Mouse (Mus musculus): Measurements from ENCODE around the gene Fam20a. TPM values are rescaled to one million over a fixed set of nuclear protein-coding genes. Genes with fewer than 3 reads are reported as not detected.

Gene Fam20a
- polyA plus RNA-seq, 1 experiment from 2014 or later, result 2.3 TPM

DNA sequence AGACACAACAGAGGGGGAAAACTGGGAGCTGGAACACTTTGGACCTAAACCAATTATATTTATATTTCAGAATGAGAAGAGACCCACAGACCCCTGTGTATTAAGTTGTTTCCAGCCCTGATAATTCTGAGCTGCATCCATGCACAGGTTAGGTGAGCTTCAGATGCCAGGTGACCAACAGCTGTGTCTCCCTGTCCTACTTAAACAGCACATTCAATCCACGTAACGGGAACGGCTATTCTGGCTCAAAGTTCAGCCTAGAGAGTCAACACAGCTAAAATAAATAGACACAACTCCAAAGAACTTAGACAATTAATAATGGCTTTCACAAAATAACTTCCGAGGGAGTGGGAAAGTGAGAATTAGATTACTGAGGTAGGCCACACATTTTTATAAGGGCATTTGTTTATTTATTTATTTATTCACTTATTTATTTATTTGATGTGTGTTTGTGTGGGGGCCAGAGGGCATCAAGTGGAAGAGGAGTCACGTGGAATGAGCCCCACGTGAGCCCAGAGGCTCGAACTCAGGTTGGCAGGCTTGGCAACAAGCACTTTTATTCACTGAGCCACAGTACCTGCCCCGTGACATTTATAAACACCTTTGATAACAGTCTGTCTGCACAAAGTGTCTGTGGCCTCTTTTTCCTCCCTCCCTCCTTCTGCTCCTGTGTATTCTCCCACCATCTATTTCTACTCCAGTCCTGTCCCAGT lies 10.8 kb upstream of the Fam20a start:
- H3K4me3 ChIP-seq (replicated peaks), result no peak overlapping the region
- H3K36me3 ChIP-seq, result no peaks in the 10 kb centered on the region
- no peak for ATAC-seq
- H3K27me3 ChIP-seq (replicated peaks), result no peaks in the 10 kb centered on the region
- no peak overlapping the region for H3K27ac ChIP-seq
- whole genome bisulfite sequencing, result 51% methylated on average over 8 of the region's 8 CpGs
- H3K9ac ChIP-seq, result no peak overlapping the region
- H3K9me3 ChIP-seq, result no peaks in the 10 kb centered on the region
- H3K4me1 ChIP-seq (replicated peaks), result no peaks in the 10 kb centered on the region
- H3K4me2 ChIP-seq (replicated peaks), result no peak overlapping the region

DNA sequence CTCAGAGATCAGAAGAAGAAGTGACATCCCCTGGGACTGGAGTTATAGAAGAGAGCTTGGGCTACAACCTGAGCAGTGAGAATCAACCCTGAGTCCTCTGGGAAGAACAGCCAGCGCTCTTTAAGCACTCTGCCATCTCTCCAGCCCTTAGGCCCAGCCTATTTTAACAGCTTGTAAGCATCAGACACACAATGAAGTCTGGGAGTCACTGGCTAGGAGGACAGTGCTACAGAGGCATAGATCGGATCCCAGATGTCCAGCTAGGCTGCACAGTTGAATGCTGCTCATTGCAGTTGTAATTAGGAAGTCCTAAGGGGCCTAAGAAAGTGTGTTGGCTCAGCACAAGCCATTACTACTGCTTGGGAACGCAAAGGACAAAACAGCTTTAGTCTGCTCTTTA lies 6.3 kb upstream of the Fam20a start:
- ATAC-seq, result no peak

DNA sequence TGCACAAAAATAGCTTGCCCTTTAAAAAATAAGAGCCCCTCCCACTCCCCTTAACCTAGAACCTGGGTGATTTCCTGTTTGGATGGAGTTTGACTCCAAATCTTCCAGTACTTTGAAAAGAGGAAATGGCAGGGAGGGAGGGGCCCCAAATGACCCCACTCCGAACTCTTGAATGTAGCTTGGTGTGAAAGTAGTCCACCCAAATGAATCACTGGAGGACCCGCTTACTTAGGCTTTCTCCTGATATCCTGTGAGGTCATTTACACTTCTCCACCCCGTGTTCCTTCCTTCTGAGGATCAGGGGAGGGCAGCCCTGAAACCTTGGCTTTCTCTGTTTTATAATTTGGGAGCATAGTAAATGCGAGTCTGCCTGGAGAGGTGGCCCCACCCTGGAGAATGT lies 632 bp upstream of the Fam20a start:
- H3K9me3 ChIP-seq, result no peaks in the 10 kb centered on the region
- no peak overlapping the region; the same call in 1 of the 2 replicates for H3K4me3 ChIP-seq (replicated peaks)
- H3K27ac ChIP-seq, result no peak overlapping the region; the same call in 1 of the 2 replicates
- no peaks in the 10 kb centered on the region for H3K27me3 ChIP-seq (replicated peaks)
- H3K4me1 ChIP-seq (replicated peaks), result peaks cover 25% of the 10 kb centered on the region
- ATAC-seq, result no peak
- no peak overlapping the region for H3K9ac ChIP-seq
- 42% methylated on average over 4 of the region's 4 CpGs for WGBS
- no peaks in the 10 kb centered on the region for H3K36me3 ChIP-seq
- peak overlapping the region; percentile 97 for H3K4me2 ChIP-seq (replicated peaks)

More for the DNA sequence above, 6.3 kb upstream of the Fam20a start:
- H3K27ac ChIP-seq, result no peak overlapping the region
- no peaks in the 10 kb centered on the region for H3K9me3 ChIP-seq
- no peak overlapping the region for H3K4me3 ChIP-seq (replicated peaks)
- H3K4me2 ChIP-seq (replicated peaks), result no peak overlapping the region
- H3K27me3 ChIP-seq (replicated peaks), result no peaks in the 10 kb centered on the region
- WGBS, result 77% methylated on average over 3 of the region's 3 CpGs
- no peaks in the 10 kb centered on the region for H3K36me3 ChIP-seq
- no peaks in the 10 kb centered on the region for H3K4me1 ChIP-seq (replicated peaks)
- no peak overlapping the region for H3K9ac ChIP-seq

DNA sequence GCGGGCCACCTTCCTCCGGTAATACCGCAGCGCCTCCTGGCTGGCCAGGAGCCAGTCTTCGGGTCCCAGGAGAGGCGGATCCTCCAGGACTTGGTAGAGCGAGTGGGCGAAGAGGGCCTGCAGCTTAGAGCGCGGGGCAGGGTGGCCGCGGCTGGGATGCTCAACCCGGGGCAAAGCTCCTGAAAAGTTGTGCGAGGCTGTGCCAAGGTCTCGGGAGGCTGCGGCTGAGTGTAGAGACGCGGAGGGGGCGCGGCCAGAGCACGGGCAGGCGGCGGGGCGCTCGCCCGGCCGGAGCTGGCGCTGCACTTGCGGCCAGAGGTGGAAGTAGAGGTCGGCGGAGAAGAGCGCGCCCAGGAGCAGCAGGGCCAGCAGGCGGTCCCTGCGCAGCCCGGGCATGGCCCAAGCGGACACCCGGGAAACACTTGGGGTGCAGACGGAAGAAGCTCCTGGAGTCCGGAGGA lies 729 bp downstream of the Fam20a start:
- Histone ChIP-seq H3K9ac (peak overlapping the region; percentile 46), H3K4me1 (replicated peaks) (peaks cover 25% of the 10 kb centered on the region), H3K9me3 (no peaks in the 10 kb centered on the region), H3K27ac (0 out of 2 replicates have a peak overlapping the region, but pooled peaks have one; percentile 17), H3K27me3 (replicated peaks) (no peaks in the 10 kb centered on the region), H3K36me3 (no peaks in the 10 kb centered on the region), H3K4me2 (replicated peaks) (peak overlapping the region; percentile 97), H3K4me3 (replicated peaks) (peak overlapping the region; percentile 44)
- peak; percentile 82 for ATAC-seq
- 1% methylated on average over 40 of the region's 40 CpGs for WGBS

DNA sequence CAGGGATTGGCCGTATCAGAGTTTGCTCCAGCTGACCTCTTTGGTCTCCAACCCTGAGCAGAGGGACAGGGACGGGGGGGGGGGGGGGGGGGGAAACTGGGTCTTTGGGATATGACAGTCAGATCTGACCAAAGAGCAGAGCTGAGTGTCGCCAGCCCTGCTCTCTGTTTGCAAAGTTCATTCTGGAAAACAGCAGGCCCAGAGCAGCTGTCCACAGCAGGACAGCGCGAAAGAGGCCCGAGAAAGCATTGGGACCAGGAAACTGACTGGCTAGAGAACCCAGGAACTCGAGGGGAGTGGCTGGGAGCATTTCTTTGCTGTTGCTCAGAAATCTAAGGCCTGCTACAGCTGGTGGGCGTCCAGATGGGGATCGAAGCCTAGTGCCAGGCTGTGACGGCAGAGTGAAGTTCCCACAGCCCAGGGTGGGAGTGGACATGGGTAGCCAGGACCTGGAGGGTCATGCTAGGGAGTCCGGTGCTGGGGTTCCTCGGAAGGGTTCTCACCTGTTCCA lies 1.2 kb downstream of the Fam20a start:
- Histone ChIP-seq H3K9ac (peak overlapping the region; percentile 46), H3K4me1 (replicated peaks) (peaks cover 25% of the 10 kb centered on the region), H3K27me3 (replicated peaks) (no peaks in the 10 kb centered on the region), H3K4me3 (replicated peaks) (peak overlapping the region; percentile 44), H3K9me3 (no peaks in the 10 kb centered on the region), H3K27ac (0 out of 2 replicates have a peak overlapping the region, but pooled peaks have one; percentile 17), H3K4me2 (replicated peaks) (peak overlapping the region; percentile 97), H3K36me3 (no peaks in the 10 kb centered on the region)
- ATAC-seq, result peak; percentile 57
- WGBS, result 14% methylated on average over 12 of the region's 12 CpGs

DNA sequence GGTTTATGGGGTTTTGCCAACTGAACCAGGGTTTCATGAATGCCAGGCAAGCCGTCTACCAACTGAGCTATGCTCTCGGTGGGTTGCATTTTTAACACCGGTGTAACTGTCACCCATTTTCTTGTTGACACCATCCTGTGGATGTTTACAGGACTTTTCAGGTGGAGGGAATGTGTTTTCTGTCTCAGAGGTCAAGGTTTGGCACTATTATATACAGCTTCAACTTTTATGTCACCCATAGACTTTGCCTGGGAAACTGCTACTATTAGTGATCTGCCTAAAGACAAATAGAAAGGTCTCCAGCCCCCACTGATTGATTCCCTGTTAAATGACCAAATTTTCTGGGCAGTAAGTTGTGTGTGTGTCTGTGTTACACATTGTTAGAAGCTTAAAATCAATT lies 2.7 kb downstream of the Fam20a start:
- 82% methylated on average over 3 of the region's 3 CpGs for WGBS

DNA sequence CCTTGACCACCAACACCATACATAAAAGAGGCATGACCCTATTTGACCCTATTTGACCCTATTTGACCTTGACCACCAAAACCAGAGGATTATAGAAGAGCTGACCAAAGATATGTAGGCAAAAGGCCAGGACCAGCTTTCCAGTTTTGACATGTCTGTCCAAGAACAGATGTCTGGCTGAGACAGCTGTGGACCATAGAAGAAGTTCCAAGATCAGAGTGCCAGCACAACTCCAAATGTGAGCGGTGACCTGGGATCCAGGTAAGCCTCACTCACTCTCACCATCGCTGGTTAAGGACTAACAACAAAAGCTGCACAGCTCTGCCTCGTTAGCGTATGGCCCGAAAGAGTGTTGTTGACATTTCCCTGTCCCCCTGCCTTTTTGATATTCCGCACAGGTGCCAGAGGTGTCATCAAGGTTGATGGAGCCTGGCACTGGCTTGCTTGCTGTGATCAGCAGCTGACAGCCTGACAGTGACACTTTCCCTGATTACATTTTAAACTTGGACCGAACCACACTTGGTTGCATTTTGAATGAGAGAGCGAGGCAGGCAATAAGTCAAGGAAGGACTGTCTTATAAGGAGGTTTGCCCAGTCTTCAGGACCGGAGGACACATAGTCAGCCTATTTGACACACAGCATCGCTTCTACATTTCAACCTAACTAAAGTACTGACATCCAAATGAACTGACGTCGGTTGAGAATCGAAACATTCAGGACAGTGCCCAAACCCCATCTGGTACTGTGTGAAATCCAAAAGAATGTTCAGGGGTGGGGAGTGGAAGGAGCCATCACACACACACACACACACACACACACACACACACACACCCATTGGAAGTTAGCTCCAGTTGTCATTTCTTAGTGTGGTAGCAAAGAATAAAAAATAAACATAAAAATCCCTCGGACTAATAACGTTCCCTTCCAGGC lies 3.8 kb downstream of the Fam20a start:
- no peak overlapping the region for H3K27ac ChIP-seq
- no peaks in the 10 kb centered on the region for H3K9me3 ChIP-seq
- H3K4me2 ChIP-seq (replicated peaks), result no peak overlapping the region
- no peaks in the 10 kb centered on the region for H3K27me3 ChIP-seq (replicated peaks)
- H3K9ac ChIP-seq, result no peak overlapping the region
- H3K4me1 ChIP-seq (replicated peaks), result peaks cover 25% of the 10 kb centered on the region
- 88% methylated on average over 15 of the region's 15 CpGs for WGBS
- no peak overlapping the region for H3K4me3 ChIP-seq (replicated peaks)
- no peaks in the 10 kb centered on the region for H3K36me3 ChIP-seq
- no peak for ATAC-seq

More for the DNA sequence above, 2.7 kb downstream of the Fam20a start:
- H3K27ac ChIP-seq, result no peak overlapping the region
- H3K4me2 ChIP-seq (replicated peaks), result no peak overlapping the region
- no peak overlapping the region for H3K4me3 ChIP-seq (replicated peaks)
- peaks cover 25% of the 10 kb centered on the region for H3K4me1 ChIP-seq (replicated peaks)
- H3K27me3 ChIP-seq (replicated peaks), result no peaks in the 10 kb centered on the region
- H3K9ac ChIP-seq, result no peak overlapping the region
- no peaks in the 10 kb centered on the region for H3K9me3 ChIP-seq
- H3K36me3 ChIP-seq, result no peaks in the 10 kb centered on the region
- ATAC-seq, result no peak

DNA sequence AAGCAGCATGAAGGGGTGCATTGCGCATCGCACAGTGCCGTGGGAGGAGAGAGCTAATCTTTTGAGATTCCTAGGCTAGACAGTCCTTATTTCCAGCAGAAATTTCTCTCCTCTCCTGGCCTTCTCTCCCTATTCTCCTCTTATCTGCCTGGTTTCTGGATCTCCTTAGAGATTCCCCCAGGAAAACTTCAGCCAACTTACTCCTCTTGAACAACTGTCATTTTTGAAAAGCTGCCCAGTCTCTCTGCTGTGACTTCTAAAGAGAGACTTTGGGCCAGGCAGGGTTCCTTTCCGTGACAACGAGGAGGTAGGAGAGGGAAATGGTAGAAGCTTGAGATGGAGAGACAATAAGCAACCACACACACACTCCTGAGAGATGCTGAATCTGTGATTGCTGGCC lies 4.6 kb downstream of the Fam20a start:
- Histone ChIP-seq H3K36me3 (no peaks in the 10 kb centered on the region), H3K9me3 (no peaks in the 10 kb centered on the region), H3K4me2 (replicated peaks) (no peak overlapping the region), H3K27me3 (replicated peaks) (no peaks in the 10 kb centered on the region), H3K27ac (no peak overlapping the region), H3K9ac (no peak overlapping the region), H3K4me1 (replicated peaks) (peaks cover 19% of the 10 kb centered on the region), H3K4me3 (replicated peaks) (no peak overlapping the region)
- ATAC-seq, result no peak
- 82% methylated on average over 5 of the region's 5 CpGs for WGBS

DNA sequence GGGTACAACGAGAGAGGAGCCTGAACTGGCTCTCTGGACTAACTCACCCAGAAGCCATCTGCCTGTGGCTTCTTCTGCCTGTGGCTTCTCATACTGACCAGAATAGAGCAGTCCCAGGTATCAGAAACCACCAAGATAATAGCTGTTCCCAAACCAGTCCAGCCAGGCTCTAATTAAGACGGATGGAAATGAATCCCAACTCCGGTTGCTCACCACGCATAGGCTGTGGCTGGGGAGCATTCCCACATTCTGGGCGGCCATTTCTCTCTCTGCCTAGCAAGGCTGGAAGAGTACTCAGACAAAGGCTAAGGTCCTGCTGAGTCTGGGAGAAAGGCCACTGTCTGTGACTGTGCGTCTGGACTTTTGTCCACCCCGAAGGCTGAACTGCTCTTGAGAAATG lies 5.1 kb downstream of the Fam20a start:
- no peak overlapping the region for H3K9ac ChIP-seq
- 80% methylated on average over 7 of the region's 7 CpGs for WGBS
- ATAC-seq, result no peak
- no peak overlapping the region for H3K27ac ChIP-seq
- no peak overlapping the region for H3K4me3 ChIP-seq (replicated peaks)
- no peaks in the 10 kb centered on the region for H3K9me3 ChIP-seq
- peaks cover 15% of the 10 kb centered on the region for H3K4me1 ChIP-seq (replicated peaks)
- no peaks in the 10 kb centered on the region for H3K27me3 ChIP-seq (replicated peaks)
- no peaks in the 10 kb centered on the region for H3K36me3 ChIP-seq
- no peak overlapping the region for H3K4me2 ChIP-seq (replicated peaks)

DNA sequence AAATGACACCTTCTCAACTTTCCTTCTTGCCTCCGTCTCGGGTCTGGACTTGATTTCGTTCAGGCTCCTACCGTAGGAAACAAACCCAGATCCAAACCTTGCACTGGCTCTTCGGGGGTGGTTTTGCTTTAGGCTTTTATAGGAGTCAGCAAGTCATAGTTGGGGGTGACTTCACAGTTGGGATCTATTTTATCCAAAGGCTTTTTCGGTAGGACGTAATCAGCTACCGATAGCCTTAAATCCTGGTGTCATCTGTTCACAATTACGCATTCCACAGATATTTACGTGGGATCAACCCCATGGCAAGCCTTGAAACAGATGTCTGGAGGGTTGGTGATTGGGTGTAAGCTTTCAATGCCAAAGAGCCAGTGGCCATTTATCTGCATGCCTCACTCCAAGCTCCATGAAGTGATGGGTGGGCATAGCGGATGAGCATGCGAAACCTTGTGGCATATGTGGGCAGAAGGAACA lies 6.7 kb downstream of the Fam20a start:
- no peak overlapping the region for H3K9ac ChIP-seq
- no peak overlapping the region for H3K4me2 ChIP-seq (replicated peaks)
- no peaks in the 10 kb centered on the region for H3K4me1 ChIP-seq (replicated peaks)
- no peak overlapping the region for H3K27ac ChIP-seq
- H3K4me3 ChIP-seq (replicated peaks), result no peak overlapping the region
- H3K36me3 ChIP-seq, result no peaks in the 10 kb centered on the region
- no peak for ATAC-seq
- no peaks in the 10 kb centered on the region for H3K9me3 ChIP-seq
- H3K27me3 ChIP-seq (replicated peaks), result no peaks in the 10 kb centered on the region
- WGBS, result 93% methylated on average over 12 of the region's 12 CpGs

DNA sequence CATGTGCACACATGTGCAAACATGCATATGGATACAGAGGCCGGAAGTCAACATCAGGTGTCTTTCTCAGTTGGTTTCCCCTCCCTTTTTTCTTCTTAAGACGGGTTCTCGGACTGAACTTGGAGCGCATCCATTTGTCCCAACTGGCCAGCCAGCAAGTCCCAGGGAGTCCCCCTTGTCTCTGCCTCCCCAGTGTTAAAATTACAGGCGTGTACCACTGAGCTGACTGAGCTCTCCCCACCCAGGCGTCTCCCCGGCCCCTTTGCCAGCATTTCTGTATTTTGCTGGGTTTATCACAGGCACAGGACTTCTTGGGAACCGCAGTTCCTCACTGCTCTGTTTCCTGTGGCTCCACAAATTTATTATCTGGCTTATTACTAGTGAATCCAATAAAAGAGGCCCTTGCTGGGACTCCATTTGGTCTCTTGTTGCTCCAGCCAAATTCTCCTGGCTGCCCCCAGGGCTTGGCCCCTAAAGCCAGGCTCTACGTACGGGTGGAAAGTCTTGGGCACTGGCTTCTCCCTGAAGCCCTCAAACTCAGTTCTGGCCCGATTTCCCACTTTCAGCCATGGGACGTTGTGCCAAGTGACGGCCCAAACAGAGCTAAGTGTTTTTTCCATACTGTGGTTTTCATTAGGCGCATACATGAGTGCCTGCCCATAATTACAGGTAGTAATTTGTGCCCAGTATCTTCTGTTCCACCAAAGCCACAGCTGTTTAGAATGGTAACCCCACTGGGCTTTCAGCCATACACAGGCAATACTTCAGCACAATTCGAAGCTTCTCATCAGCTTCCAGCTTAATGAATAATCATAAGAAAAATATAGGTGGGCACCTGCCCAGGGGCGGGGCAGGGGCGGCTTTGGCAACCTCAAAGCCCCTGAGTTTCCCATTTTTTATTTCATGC lies 7.5 kb downstream of the Fam20a start:
- Histone ChIP-seq H3K36me3 (no peaks in the 10 kb centered on the region), H3K9me3 (no peaks in the 10 kb centered on the region), H3K9ac (no peak overlapping the region), H3K4me2 (replicated peaks) (no peak overlapping the region), H3K27me3 (replicated peaks) (no peaks in the 10 kb centered on the region), H3K4me1 (replicated peaks) (no peaks in the 10 kb centered on the region), H3K27ac (no peak overlapping the region), H3K4me3 (replicated peaks) (no peak overlapping the region)
- 82% methylated on average over 17 of the region's 17 CpGs for WGBS
- ATAC-seq, result no peak
